Mouse (Mus musculus): ENCODE measurements around the gene Man2b1. TPM values are rescaled to one million over a fixed set of nuclear protein-coding genes. Genes with fewer than 3 reads are reported as not detected.

Gene Man2b1
- total RNA-seq (2023; ENCODE audit: inconsistent age): 156 to 176 TPM (median 163 TPM) in 4 replicates

DNA sequence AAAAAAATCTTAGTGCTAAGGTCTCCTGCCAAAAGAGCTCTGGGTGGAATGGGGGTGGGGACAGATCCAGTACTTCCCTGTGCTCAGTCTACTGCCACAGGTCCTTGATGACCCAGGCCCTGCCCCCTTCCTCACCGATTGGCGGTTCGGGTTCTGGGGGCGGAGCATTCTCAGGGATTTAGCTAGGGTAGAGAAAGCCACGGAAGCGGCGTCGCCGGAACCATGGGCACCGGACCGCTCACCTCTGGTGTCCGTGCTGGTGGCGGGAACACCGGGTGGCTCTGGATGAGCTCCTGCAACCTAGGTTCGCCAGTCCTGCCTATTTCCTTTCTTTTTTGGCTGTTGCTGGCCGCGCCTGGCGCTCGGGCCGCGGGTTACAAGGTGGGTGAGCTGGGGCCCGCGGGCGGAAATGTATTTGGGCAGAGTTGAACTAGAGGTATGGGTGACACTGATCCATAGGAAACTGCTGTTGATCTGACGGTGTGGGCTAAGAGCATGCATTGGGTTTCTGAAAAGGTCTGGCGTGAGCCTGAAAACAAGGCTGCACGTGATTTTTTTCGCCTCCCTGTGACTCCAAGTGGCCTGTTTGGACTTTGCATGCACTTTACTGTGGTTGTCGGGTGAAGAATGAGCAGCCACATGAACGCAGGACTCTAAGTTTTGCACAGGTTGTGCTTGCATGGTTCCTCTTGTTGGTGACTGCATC, at the start of gene Man2b1:
Gene Man2b1, plus strand, starts transcription at position 163 of the 706 bp plus-strand sequence.

DNA sequence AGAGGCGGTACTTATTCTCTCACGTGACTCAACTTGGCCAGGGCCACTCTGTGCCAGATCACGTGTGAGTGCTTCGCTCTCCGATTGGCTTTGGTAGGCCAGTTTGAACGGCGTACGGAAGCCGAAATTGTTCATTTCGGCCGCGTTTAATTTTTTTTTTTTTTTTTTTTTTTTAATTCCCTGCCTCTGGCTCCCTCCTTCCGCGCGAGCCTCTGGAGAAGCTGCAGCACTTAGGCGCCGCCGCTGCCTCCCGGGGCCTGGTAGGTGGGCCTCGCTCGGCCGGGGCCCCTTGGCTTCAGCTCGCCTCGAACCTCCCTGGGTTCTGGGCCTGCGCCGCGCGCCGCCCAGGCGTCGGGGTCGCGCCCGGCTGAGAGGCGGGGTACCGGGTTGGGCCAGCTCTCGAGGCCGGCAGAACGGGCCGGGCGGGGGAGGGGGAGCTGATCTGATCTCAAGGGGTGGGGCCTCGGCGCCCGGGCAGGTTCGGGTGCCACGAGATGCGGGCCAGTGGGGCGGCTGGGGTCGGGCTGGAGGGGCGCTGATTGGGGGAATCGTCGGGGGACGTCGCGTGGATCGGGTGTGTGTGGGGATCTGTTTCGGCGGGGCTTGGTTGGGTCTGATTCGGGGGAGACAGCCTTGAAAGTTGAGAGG, 46.2 kb upstream of the Man2b1 start, which contains the start of gene Tnpo2:
Gene Tnpo2, plus strand, starts transcription at position 198 of the 648 bp plus-strand sequence.

DNA sequence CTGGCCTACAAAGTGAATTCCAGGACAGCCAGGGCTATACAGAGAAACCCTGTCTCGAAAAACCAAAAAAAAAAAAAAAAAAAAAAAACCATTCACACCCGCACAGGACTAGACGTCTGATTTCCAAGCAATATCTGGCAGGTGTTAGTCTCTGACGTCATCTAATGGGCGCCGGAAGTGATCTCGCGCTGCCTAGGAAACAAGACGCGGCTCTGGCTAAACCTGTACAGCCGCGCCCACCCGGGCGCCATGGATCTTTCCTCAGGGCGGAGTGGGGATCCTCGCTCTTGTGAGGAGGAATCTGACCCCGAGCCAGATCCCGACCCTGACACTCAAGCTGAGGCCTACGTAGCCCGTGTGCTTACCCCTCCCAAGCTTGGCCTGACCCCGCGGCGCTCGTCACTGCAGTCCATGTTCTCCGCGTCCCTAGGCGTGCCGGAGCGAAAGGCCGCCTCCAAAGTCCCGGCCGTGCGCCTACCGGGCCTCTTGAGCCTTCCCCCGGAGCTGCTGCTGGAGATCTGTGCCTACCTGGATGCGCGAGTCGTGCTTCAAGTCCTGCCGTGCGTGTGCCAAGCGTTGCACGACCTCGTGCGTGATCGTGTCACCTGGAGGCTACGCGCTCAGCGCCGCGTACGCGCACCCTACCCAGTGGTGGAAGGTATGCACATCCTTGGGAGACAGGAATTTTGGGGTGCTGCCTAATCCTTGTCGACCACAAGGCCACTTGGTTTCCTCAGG, 23.0 kb upstream of the Man2b1 start, which contains the start of gene Fbxw9:
Gene Fbxw9, plus strand, starts transcription at position 177 of the 738 bp plus-strand sequence.

DNA sequence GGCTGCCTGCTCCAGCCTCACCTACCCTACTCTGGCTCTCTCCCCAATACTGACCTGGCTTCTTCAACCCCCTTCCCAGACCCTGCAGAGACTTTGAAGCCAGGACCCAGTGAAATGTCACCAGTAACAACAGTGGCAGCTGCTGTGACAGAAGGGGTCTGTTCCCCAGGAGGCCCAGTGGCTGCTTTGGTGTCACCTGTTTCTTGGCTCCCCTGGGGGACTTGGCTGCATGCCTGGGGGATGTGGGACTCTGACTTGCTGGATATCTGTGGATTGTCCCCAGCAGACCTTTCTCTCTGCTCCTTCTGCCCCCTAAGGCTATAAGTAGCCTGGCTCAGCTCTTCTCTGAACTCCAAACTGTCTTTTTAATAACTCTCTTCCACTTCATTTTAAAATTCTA, 15.1 kb upstream of the Man2b1 start, which contains the start of gene Gm5741:
Gene Gm5741, minus strand, starts transcription at position 1 of the 400 bp plus-strand sequence.

DNA sequence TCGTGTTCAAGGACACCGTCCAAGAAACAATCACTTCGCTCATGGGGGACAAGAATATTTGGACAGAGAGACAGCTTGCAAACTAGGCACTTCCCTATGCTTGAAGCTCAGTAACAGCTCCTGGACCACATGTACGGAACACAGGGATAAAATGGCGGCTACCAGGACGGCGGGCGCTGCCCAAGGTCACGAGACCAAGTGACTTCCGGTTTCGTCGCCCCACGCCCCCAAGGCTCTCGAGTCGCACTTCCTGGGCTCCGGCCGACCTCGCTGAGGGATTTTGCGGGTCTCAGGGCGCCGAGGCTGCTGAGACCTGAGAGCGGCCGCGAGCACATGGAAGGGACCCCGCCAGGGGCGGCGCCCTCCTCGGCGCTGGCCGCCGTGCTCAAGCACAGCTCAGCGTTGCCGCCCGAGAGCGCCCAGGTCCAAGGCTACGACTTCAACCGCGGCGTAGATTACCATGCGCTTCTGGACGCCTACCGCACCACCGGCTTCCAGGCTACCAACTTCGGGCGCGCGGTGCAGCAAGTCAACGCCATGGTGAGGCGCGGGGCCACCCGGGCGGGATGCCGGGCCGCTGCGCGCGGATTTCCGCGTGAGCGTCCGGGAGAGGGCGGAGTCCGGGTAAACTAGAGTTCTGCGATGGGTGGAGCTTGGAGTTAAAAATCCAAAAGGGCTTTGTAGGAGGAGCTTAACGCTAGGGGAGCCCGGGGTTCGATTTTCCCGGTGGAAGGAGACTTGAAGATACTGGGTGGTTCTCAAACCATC, 11.4 kb upstream of the Man2b1 start, which contains the start of gene Dhps:
Gene Dhps, plus strand, starts transcription at position 244 of the 768 bp plus-strand sequence.

DNA sequence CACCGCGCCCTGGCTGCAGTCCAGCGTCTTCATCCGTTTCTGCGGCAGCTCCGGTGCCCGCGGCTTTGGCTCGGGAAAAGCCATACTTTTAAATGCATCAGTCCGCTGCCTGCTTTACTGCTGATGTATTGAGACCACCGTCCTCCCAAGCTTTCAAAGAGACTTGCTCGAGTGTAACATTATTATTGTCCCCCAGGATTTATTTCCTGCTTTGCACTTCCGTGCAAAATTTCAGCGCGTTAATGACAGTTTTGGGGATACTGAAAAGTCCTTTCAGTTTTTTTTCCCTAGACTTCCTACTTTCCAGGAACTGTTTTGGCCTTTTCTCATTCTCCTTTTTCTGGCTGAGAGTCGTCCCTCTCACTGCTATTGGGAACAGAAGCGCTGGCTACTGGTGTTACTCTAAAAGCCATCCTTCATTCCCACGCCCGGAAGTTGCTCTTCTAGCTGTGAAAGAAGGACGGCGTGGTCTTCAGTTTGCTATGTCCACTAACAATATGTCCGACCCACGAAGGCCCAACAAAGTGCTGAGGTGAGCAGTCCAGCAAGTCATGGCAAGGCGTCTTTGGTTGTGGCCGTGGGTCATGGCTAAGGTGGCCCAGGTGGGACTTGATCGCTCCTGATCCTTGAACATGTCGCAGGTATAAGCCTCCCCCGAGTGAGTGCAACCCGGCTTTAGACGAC, 2.4 kb upstream of the Man2b1 start, which contains the start of gene Wdr83os:
Gene Wdr83os, plus strand, starts transcription at position 209 of the 684 bp plus-strand sequence.

DNA sequence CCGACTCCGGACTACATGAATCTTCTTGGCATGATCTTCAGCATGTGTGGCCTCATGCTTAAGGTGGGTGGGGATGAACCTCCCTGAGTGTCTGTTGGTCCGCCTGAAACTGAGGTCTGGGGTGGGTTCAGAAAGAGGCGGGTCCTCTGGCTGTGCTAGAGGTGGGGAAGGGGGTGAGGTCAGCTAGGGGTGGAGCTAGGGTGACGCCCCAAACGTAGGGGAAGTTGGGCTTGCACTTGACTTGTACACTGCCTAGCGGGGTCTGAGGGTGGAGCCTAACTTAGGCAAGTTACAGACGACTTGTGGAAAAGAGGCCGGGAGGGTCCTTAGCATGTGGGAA, 1.9 kb upstream of the Man2b1 start, which contains the start of gene Wdr83:
Gene Wdr83, minus strand, starts transcription at position 91 of the 340 bp plus-strand sequence.

DNA sequence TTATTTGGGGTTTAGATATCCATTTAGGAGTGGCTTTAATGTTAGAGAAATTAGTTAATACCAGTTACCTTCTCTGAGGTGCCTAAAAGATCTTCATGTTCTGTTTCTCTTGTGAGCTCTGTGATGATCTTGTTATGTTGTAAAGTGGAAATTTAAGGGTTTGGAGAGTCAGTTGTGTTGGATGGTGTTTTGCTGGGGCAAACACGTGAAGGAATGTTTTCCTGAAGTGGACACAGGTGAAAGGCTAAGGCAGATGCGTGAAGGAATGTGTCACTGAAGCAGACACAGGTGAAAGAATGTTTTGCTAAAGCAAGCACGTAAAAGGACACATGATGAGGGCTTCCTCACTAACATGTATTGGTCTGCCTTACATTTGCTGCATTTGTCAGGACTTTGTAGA, 39.9 kb downstream of the Man2b1 start, which contains the start of gene Zfp791:
Gene Zfp791, minus strand, starts transcription at position 101 of the 400 bp plus-strand sequence.

Other genes starting within 250 kb of the Man2b1 start
- gene Rad23a, start 242.6 kb upstream of the Man2b1 start, total RNA-seq (2023; ENCODE audit: inconsistent age): 48.0 to 63.3 TPM (median 61.5 TPM) in 4 replicates
- gene Calr, start 236.3 kb upstream of the Man2b1 start, total RNA-seq (2023; ENCODE audit: inconsistent age): 564 to 720 TPM (median 619 TPM) in 4 replicates
- 66.8 to 70.5 TPM (median 68.5 TPM) in 4 replicates for gene Farsa, start 226.3 kb upstream of the Man2b1 start, total RNA-seq (2023; ENCODE audit: inconsistent age)
- 6.1 to 11.9 TPM (median 9.0 TPM) in 4 replicates for gene Syce2, start 211.2 kb upstream of the Man2b1 start, total RNA-seq (2023; ENCODE audit: inconsistent age)
- gene Gcdh, start 189.3 kb upstream of the Man2b1 start, total RNA-seq (2023; ENCODE audit: inconsistent age): 18.7 to 34.4 TPM (median 31.5 TPM) in 4 replicates
- 0.32 to 0.45 TPM in 2 of 4 replicates, not detected in the others for gene Klf1, start 181.3 kb upstream of the Man2b1 start, total RNA-seq (2023; ENCODE audit: inconsistent age)
- gene Dnase2a, start 174.7 kb upstream of the Man2b1 start, total RNA-seq (2023; ENCODE audit: inconsistent age): 67.4 to 74.5 TPM (median 72.7 TPM) in 4 replicates
- 0.16 to 0.57 TPM (median 0.23 TPM) in 4 replicates for gene Mast1, start 145.9 kb upstream of the Man2b1 start, total RNA-seq (2023; ENCODE audit: inconsistent age)
- not detected in 4 replicates for gene Rtbdn, start 136.3 kb upstream of the Man2b1 start, total RNA-seq (2023; ENCODE audit: inconsistent age)
- 2.0 TPM in 1 of 4 replicates, not detected in the others for gene Gm49661, start 113.8 kb upstream of the Man2b1 start, total RNA-seq (2023; ENCODE audit: inconsistent age)
- 57.4 to 60.7 TPM (median 59.6 TPM) in 4 replicates for gene Prdx2, start 113.7 kb upstream of the Man2b1 start, total RNA-seq (2023; ENCODE audit: inconsistent age)
- 30.0 to 35.5 TPM (median 33.5 TPM) in 4 replicates for gene Rnaseh2a, start 113.5 kb upstream of the Man2b1 start, total RNA-seq (2023; ENCODE audit: inconsistent age)
- 1,539 to 1,702 TPM (median 1,628 TPM) in 4 replicates for gene Junb, start 104.6 kb upstream of the Man2b1 start, total RNA-seq (2023; ENCODE audit: inconsistent age)
- 5.9 to 8.3 TPM (median 6.6 TPM) in 4 replicates for gene Hook2, start 92.7 kb upstream of the Man2b1 start, total RNA-seq (2023; ENCODE audit: inconsistent age)
- gene Best2, start 68.7 kb upstream of the Man2b1 start, total RNA-seq (2023; ENCODE audit: inconsistent age): 0.32 TPM in 1 of 4 replicates, not detected in the others
- 87.6 to 96.1 TPM (median 94.0 TPM) in 4 replicates for gene Asna1, start 58.0 kb upstream of the Man2b1 start, total RNA-seq (2023; ENCODE audit: inconsistent age)
- 205 to 226 TPM (median 223 TPM) in 4 replicates for gene Trir, start 56.4 kb upstream of the Man2b1 start, total RNA-seq (2023; ENCODE audit: inconsistent age)
- 38.8 to 49.7 TPM (median 45.7 TPM) in 4 replicates for gene Tnpo2, start 46.4 kb upstream of the Man2b1 start, total RNA-seq (2023; ENCODE audit: inconsistent age)
- 14.4 to 17.5 TPM (median 15.4 TPM) in 4 replicates for gene Fbxw9, start 23.2 kb upstream of the Man2b1 start, total RNA-seq (2023; ENCODE audit: inconsistent age)
- gene Gm5741, start 15.3 kb upstream of the Man2b1 start, total RNA-seq (2023; ENCODE audit: inconsistent age): 3.0 TPM in 1 of 4 replicates, not detected in the others
- 105 to 138 TPM (median 115 TPM) in 4 replicates for gene Dhps, start 11.5 kb upstream of the Man2b1 start, total RNA-seq (2023; ENCODE audit: inconsistent age)
- gene Wdr83os, start 2.5 kb upstream of the Man2b1 start, total RNA-seq (2023; ENCODE audit: inconsistent age): 49.2 to 55.9 TPM (median 50.9 TPM) in 4 replicates
- 12.5 to 15.1 TPM (median 13.1 TPM) in 4 replicates for gene Wdr83, start 2.0 kb upstream of the Man2b1 start, total RNA-seq (2023; ENCODE audit: inconsistent age)
- 0.16 TPM in 1 of 4 replicates, not detected in the others for gene Zfp791, start 39.8 kb downstream of the Man2b1 start, total RNA-seq (2023; ENCODE audit: inconsistent age)
- gene Cks1brt, start 68.7 kb downstream of the Man2b1 start, total RNA-seq (2023; ENCODE audit: inconsistent age): not detected in 4 replicates
- gene Olfr371, start 142.7 kb downstream of the Man2b1 start, total RNA-seq (2023; ENCODE audit: inconsistent age): not detected in 4 replicates
- 32.0 to 38.7 TPM (median 36.8 TPM) in 4 replicates for gene Orc6, start 216.4 kb downstream of the Man2b1 start, total RNA-seq (2023; ENCODE audit: inconsistent age)
- gene Vps35, start 216.5 kb downstream of the Man2b1 start, total RNA-seq (2023; ENCODE audit: inconsistent age): 68.0 to 75.1 TPM (median 70.5 TPM) in 4 replicates

Data from B cell, adult (primary cell).